Mouse (Mus musculus): Measurements from ENCODE around the gene Arrdc2.

DNA sequence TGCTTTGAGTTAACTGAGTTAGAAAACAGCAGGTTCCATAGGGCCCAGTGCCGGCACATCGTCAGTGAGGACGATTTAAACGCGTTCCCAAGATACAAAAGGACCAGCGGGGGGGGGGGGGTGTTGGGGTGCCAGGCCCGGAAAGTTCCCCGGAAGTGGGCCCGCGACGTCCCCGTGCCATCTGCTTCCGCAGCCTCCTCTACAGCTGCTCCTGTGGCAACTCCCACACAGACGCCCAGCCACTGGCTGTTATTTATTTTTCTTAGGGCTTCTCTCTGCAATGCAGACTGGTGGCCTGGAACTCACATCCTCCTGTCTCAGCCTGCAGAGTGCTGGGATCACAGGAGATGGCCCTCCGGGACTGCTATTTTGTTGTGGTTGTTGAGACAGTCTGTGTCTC, 38.4 kb downstream of the Arrdc2 start:
- TF ChIP-seq CTCF (IDR thresholded peaks at IDR 0.05; ENCODE audit: borderline replicate concordance, insufficient read depth, low read length): no peak
- no peak for TF ChIP-seq POLR2A (IDR thresholded peaks at IDR 0.05; ENCODE audit: low read depth, low read length)
